Mouse (Mus musculus): Measurements from ENCODE around the gene Cngb1.
"Not testable (repeated sequence)": the region's sequence is repeated elsewhere in the genome, so short reads cannot be mapped to it uniquely, and the experiment has no call there.

Cngb1 gene

GRCm38 (mm10) chr8:95243853-95244252, 62.5 kb downstream of the Cngb1 start:
- no peak for DNase-seq

- no peak for DNase-seq
These were observed 63.4 kb downstream of the Cngb1 start for GRCm38 (mm10) chr8:95242826-95243571.

GRCm38 (mm10) chr8:95242099-95242825, 64.1 kb downstream of the Cngb1 start:
- no peak for DNase-seq

GRCm38 (mm10) chr8:95235683-95236082, 70.7 kb downstream of the Cngb1 start:
- DNase-seq: peak; percentile 72 to 78

- DNase-seq: not testable (repeated sequence)
These were observed 76.3 kb downstream of the Cngb1 start for GRCm38 (mm10) chr8:95230086-95230485.

GRCm38 (mm10) chr8:95227151-95227468, 79.3 kb downstream of the Cngb1 start:
- DNase-seq: no peak

- DNase-seq: no peak
These were observed 79.9 kb downstream of the Cngb1 start for GRCm38 (mm10) chr8:95226251-95227150.

GRCm38 (mm10) chr8:95223969-95224368, 82.4 kb downstream of the Cngb1 start:
- no peak for DNase-seq

GRCm38 (mm10) chr8:95221045-95221444, 85.3 kb downstream of the Cngb1 start:
- no peak for DNase-seq

GRCm38 (mm10) chr8:95220571-95220998, 85.8 kb downstream of the Cngb1 start:
- DNase-seq: no peak

GRCm38 (mm10) chr8:95219623-95220022, 86.8 kb downstream of the Cngb1 start:
- no peak for DNase-seq

GRCm38 (mm10) chr8:95215709-95216360, 90.5 kb downstream of the Cngb1 start:
- DNase-seq: no peak

- DNase-seq: no peak
These were observed 96.5 kb downstream of the Cngb1 start for GRCm38 (mm10) chr8:95209924-95210323.

- no peak for DNase-seq
These were observed 100.4 kb downstream of the Cngb1 start for GRCm38 (mm10) chr8:95205946-95206345.

- DNase-seq: peak; percentile 56 to 68
These were observed 102.4 kb downstream of the Cngb1 start for GRCm38 (mm10) chr8:95204039-95204380.

- DNase-seq: no peak
These were observed 102.9 kb downstream of the Cngb1 start for GRCm38 (mm10) chr8:95203326-95204038.

GRCm38 (mm10) chr8:95202649-95203275, 103.6 kb downstream of the Cngb1 start, which contains the start of gene Kifc3:
Kifc3 (minus strand) TSS chr8:95202812.
- no peak for DNase-seq

GRCm38 (mm10) chr8:95202056-95202570, 104.3 kb downstream of the Cngb1 start:
- DNase-seq: peak in 1 of 2 experiments; percentile 5

GRCm38 (mm10) chr8:95201491-95201890, 104.9 kb downstream of the Cngb1 start:
- DNase-seq: no peak

GRCm38 (mm10) chr8:95200001-95200405, 106.4 kb downstream of the Cngb1 start:
- no peak for DNase-seq

GRCm38 (mm10) chr8:95195728-95196127, 110.7 kb downstream of the Cngb1 start:
- DNase-seq: no peak
